Mouse (Mus musculus) cerebellum, adult 2 months (tissue): ENCODE data around the gene Nipa1.

ENCODE experiments used
- CTCF ChIP-seq: fragments of 200-500 bp; IDR thresholded peaks from 2 replicates; pipeline ENCODE4 v1.5.1; 2011; ENCODE audit warnings: low read depth, mild to moderate bottlenecking, control low read depth, low read length, moderate library complexity, borderline replicate concordance; ENCODE audit not compliant: insufficient read depth
- POLR2A ChIP-seq: fragments of 200-500 bp; IDR thresholded peaks from 2 replicates; pipeline ENCODE4 v1.6.1; 2011; ENCODE audit warnings: low read length, control low read depth, borderline replicate concordance; ENCODE audit not compliant: insufficient read depth

GRCm38 (mm10) chr7:55981511-55981910, 38.2 kb downstream of the Nipa1 start:
- TF ChIP-seq CTCF = no peak
- no peak for TF ChIP-seq POLR2A
